1 mouse cellular context compared by ENCODE assay signal in genomic region chr9:50659392-50660217, GRCm38 (mm10).
TF ChIP-seq lines count a peak whose summit lies in the region.

Gene Dlat, minus strand, starts transcription at chr9:50659780.

TF ChIP-seq in CH12.LX, 34 proteins besides CTCF, POLR2A, EP300 and RAD21 (continued from another document):
- TF ChIP-seq SIN3A (IDR thresholded peaks at IDR 0.05; ENCODE audit: low read length) (peak; percentile 38), MAZ (IDR thresholded peaks at IDR 0.05; ENCODE audit: low read depth, low read length) (peak; percentile 80), NELFE (IDR thresholded peaks at IDR 0.05; ENCODE audit: low read depth, low read length) (peak; percentile 91), UBTF (IDR thresholded peaks at IDR 0.05; ENCODE audit: low read depth, low read length) (peak; percentile 74; the same call in 1 of the 2 replicates), USF1 (IDR thresholded peaks at IDR 0.05; ENCODE audit: low read depth, low read length) (no peak), USF2 (conservative IDR thresholded peaks at IDR 0.05; ENCODE audit: low read depth, low read length) (no peak), IRF4 (IDR thresholded peaks at IDR 0.05; ENCODE audit: low read depth, low read length) (peak; percentile 55), ZMIZ1 (IDR thresholded peaks at IDR 0.05; ENCODE audit: low read depth, low read length) (peak; percentile 88), ZC3H11A (IDR thresholded peaks at IDR 0.05; ENCODE audit: low read depth, low read length) (no peak), JUND (conservative IDR thresholded peaks at IDR 0.05; ENCODE audit: low read depth, low read length) (no peak), MEF2A (IDR thresholded peaks at IDR 0.05; ENCODE audit: borderline replicate concordance, low read depth, low read length) (peak; percentile 25; the same call in 1 of the 2 replicates), MAX (IDR thresholded peaks at IDR 0.05; ENCODE audit: low read length) (peak; percentile 23; the same call in 1 of the 2 replicates), ETS1 (conservative IDR thresholded peaks at IDR 0.05; ENCODE audit: low read depth, low read length) (0 out of 2 replicates have a peak, but pooled peaks have one; percentile 31), ZKSCAN1 (IDR thresholded peaks at IDR 0.05; ENCODE audit: borderline replicate concordance, low read depth, low read length) (no peak), PAX5 (IDR thresholded peaks at IDR 0.05; ENCODE audit: low read length) (no peak), RCOR1 (conservative IDR thresholded peaks at IDR 0.05; ENCODE audit: low read depth, low read length) (0 out of 2 replicates have a peak, but pooled peaks have one; percentile 30), ELF1 (IDR thresholded peaks at IDR 0.05; ENCODE audit: low read depth, low read length) (peak; percentile 72; the same call in 1 of the 2 replicates), TCF12 (IDR thresholded peaks at IDR 0.05; ENCODE audit: low read depth, low read length) (peak; percentile 90)
